Mouse (Mus musculus): ENCODE results near the gene Rogdi.

Gene Rogdi

GRCm38 (mm10) chr16:4993276-4993675 lies 20.1 kb downstream of the Rogdi start:
- DNase-seq (ENCODE audit: low spot score), result no peak

- DNase-seq (ENCODE audit: low spot score), result no peak
Observed at GRCm38 (mm10) chr16:4984717-4985116, 28.6 kb downstream of the Rogdi start.

- DNase-seq (ENCODE audit: low spot score), result peak; percentile 47
Observed at GRCm38 (mm10) chr16:4979755-4980380, 33.5 kb downstream of the Rogdi start.

- peak; percentile 37 for DNase-seq (ENCODE audit: low spot score)
Observed at GRCm38 (mm10) chr16:4978275-4979051, 34.9 kb downstream of the Rogdi start.

GRCm38 (mm10) chr16:4976180-4976579 lies 37.2 kb downstream of the Rogdi start:
- peak; percentile 27 for DNase-seq (ENCODE audit: low spot score)

GRCm38 (mm10) chr16:4974521-4974920 lies 38.8 kb downstream of the Rogdi start:
- DNase-seq (ENCODE audit: low spot score), result no peak

- no peak for DNase-seq (ENCODE audit: low spot score)
Observed at GRCm38 (mm10) chr16:4971626-4972025, 41.7 kb downstream of the Rogdi start.

GRCm38 (mm10) chr16:4969055-4969843 lies 44.1 kb downstream of the Rogdi start:
- no peak for DNase-seq (ENCODE audit: low spot score)

GRCm38 (mm10) chr16:4968426-4968825 lies 44.9 kb downstream of the Rogdi start:
- no peak for DNase-seq (ENCODE audit: low spot score)

GRCm38 (mm10) chr16:4965392-4966129 lies 47.8 kb downstream of the Rogdi start:
- no peak for DNase-seq (ENCODE audit: low spot score)

GRCm38 (mm10) chr16:4964731-4965391 lies 48.5 kb downstream of the Rogdi start:
- no peak for DNase-seq (ENCODE audit: low spot score)

- peak; percentile 100 for DNase-seq (ENCODE audit: low spot score)
Observed at GRCm38 (mm10) chr16:4963797-4964709, 49.3 kb downstream of the Rogdi start, which contains the start of gene Anks3. TSS of gene Anks3 (minus strand) at chr16:4964205.

GRCm38 (mm10) chr16:4963346-4963745 lies 50.0 kb downstream of the Rogdi start:
- no peak for DNase-seq (ENCODE audit: low spot score)

GRCm38 (mm10) chr16:4960260-4960659 lies 53.1 kb downstream of the Rogdi start:
- no peak for DNase-seq (ENCODE audit: low spot score)

All from layer of hippocampus, adult 11-12 months (tissue).